Mouse (Mus musculus): ENCODE data around the gene Thbs2.
A peak's percentile ranks its signal among the peaks of the same experiment; 100 is the strongest.

The Thbs2 gene

GRCm38 (mm10) chr17:14693994-14694374 lies at the start of gene Thbs2:
Gene Thbs2, minus strand, starts transcription at chr17:14694235.
- peak; percentile 75 to 77 for DNase-seq (ENCODE audit: low spot score in 2 of 2)

DNA sequence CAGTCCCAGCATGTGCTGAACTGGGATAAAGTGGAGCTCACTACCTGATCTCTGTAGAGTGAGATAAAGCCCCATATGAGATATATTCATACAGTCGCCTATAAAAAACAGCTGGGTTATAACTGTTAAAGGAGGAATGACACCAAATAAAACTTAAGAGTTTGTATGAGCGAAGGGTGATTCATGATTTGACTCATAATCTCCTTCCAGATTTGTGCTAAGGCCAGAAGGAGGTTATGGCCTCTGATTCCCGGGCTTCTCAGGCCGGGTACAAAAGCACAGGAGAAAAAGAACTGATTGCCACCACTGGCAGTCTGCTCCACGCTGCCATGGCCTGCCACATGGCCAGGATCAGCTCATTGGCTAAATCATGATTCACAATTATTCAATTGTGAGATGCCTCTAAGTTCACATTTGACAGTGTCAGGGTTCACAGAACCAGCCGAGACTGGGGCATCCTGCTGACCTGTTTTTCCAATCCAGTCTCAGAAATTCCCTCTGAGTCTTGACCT lies 41.5 kb upstream of the Thbs2 start:
- no peak for DNase-seq (ENCODE audit: low spot score in 2 of 2)

DNA sequence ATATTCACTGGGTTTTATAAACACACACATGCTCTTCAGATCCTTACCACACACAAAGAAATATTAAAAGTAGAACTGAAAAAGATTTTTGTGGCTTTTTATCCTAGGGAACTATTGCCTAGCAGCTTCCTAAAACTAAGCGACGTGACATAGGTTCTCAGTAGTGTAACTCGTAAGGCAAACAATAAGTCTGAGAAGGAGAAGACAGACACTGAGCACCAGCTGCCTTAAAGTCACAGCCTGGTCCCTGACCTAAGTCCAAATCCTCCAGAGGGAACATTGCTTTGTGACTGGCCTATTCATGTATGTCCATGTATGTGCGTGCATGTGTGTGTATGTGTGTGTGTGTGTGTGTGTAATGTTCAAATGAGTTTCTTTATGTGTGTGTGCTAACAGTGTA lies 40.3 kb upstream of the Thbs2 start:
- no peak for DNase-seq (ENCODE audit: low spot score in 2 of 2)

DNA sequence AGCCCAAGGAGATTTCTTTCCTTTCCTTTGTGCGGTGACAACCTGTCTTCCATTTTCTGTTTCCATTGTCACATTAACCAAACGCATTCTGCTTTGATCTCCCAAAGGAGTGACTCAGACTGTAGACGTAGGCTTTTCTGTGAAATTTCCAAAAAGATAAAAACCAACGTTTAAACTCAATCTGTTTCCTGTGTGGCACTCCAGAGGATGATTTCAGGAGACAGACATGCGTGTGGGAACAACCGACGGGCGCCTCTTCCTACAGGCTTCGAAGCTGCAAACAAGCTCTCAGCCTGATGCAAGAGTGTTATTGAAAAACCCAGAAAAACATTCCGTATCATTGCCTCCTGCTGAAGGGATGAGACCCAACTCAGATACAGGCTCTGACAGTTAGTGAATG lies 39.9 kb upstream of the Thbs2 start:
- DNase-seq (ENCODE audit: low spot score in 2 of 2) = no peak

DNA sequence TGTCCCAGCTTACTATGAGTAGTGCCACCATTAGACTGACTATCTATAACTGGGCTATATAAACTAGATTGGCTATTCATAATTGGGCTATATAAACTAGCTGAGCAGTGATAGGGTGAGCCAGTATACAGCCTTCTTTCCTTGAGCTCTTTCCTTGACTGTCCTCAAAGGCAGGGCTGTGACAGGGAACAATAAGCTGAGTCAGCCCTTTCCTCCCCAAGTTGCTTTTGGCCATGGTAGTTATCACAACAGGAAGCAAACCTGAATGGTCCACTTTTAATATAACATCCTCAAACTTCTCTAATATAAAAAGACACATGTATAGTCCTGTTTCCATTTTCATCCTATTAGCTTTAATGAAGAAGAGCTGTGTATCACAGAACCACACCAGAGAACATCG lies 39.0 kb upstream of the Thbs2 start:
- no peak for DNase-seq (ENCODE audit: low spot score in 2 of 2)

DNA sequence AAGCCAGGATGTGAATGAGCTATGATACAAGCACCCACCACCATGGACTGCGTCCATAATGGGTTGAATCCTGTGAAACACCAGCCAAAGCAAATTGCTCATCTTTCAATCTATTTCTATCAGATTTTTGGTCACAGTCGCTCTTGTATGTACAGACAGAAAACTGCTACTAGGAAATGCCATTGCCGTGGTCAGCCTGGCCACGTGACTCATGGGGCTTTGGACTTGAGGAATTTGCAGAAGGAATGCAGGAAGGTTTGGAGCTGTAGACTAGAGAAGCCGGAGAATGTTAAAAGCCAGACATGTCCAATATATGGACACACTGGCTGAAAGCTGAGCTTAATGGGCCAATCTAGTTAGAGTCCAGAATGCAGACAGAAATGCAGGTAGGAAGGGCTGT lies 36.6 kb upstream of the Thbs2 start:
- no peak for DNase-seq (ENCODE audit: low spot score in 2 of 2)

DNA sequence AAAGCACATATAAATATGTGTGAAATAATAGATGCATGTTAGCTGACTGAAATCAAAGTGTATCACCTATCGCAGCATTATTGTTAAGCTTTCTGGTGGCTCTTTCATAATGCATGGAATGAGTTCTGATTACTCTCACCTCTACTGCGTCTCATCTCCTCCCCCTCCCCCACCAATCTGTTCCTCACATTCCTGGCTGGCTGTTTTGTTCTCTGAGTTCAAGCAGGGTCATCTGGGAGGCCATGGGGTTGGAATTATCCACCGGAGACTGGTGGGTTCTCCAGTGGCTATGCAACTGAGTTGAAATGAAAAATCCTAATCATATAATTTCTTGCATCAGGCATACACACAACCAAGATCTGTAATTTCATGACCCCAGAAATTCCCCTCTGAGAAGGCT lies 33.4 kb upstream of the Thbs2 start:
- DNase-seq (ENCODE audit: low spot score in 2 of 2) = no peak

GRCm38 (mm10) chr17:14724786-14725185 lies 30.8 kb upstream of the Thbs2 start:
- no peak for DNase-seq (ENCODE audit: low spot score in 2 of 2)

- DNase-seq (ENCODE audit: low spot score in 2 of 2) = no peak
These were observed 27.3 kb upstream of the Thbs2 start for GRCm38 (mm10) chr17:14721325-14721724.

DNA sequence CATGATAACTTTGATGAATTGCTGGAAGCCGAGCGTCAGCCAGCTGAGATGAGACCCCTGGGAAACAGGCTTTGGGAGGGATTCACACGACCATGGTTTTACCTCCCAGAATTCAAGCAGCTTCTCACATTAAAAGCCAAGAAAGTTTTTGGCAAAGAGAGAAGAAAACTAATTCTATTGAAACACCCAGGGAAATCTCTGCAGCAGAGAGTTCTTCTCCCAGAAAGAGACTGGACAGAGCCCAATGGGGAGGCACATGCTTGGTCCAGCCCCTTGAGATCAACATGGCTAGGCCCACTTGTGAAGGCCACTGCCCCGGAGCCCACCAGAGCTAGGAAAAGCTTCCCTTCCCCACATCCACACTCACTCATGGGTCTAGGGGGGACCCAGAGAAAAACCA lies 26.9 kb upstream of the Thbs2 start:
- DNase-seq (ENCODE audit: low spot score in 2 of 2) = no peak

DNA sequence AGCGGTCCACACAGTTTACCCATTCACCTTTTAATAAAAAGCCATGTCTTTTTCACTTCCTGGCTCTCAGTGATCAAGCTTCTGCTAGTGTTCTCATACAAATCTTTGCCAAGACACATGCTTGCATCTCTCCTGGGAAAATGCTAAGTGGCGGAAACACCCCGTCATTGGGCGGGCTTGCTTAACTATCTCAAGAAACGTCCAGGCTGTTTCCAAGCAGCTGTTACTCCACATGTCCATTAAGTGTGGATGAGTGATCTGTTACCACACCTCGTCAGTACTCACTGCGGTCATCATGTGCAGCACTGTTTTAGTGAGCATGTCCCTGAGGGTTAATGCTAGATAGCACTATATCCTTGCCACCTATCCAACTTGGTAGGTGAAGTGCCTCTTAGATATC lies 26.2 kb upstream of the Thbs2 start:
- DNase-seq (ENCODE audit: low spot score in 2 of 2) = no peak

DNA sequence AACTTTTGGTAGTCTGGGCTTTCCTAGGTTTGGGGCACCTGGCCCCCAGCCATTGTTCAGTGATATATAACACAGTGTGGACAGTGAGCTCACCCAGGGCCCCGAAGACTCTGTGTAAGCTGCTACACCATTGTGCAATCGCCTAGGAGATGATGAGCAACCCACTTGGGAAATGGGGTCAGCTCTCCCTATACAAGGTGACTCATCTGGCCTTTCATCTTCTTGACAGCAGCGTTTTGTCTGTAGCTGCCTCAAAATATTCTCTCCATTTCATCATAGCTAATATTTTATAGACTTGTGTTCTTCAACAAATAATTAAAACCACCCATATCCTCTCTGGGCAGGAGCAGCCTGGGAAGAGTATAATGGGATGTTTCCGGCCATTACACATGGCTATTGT lies 24.8 kb upstream of the Thbs2 start:
- no peak for DNase-seq (ENCODE audit: low spot score in 2 of 2)

DNA sequence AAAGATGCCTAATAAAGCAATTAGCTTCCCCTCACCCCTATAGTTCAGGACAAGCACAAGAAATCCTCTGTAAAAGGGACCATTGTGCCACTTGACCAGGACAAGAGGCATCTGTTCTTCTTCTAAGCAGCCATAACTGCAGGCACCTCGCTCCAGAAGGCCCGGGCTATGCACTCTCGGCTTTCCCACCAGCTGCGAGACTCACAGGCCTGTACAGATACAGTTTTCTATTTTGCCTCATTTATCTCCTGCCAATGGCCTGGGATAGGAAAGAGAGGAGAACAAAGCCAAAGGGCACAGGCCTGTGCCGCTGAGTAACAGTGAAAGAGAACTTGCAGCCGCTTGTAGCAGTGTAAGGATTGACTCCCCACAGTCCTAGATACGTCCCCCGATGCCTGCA lies 20.7 kb upstream of the Thbs2 start:
- DNase-seq (ENCODE audit: low spot score in 2 of 2) = no peak

GRCm38 (mm10) chr17:14714374-14714773 lies 20.3 kb upstream of the Thbs2 start:
- DNase-seq (ENCODE audit: low spot score in 2 of 2) = no peak

DNA sequence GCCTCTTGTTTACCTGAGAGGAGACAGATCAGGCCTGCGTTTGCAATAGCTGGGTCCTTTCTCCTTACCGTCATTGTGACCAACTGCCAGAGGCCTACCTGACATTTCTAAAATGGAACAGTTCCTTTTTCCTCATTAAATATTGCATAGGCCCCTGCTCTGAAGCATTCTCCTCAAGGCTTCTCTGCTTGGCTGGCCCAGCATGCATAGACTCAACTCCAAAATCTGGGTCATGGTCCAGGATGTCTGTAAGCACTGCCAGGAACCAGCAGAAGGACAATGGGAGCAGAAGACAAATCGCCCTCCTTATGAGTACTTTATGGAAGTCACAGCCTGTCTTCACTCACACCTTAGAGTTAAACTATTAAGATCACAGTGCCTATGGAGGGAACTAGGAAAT lies 17.7 kb upstream of the Thbs2 start:
- no peak for DNase-seq (ENCODE audit: low spot score in 2 of 2)

- DNase-seq (ENCODE audit: low spot score in 2 of 2) = no peak
These were observed 17.0 kb upstream of the Thbs2 start for GRCm38 (mm10) chr17:14711032-14711431.

- DNase-seq (ENCODE audit: low spot score in 2 of 2) = no peak
These were observed 12.0 kb upstream of the Thbs2 start for GRCm38 (mm10) chr17:14706066-14706465.

DNA sequence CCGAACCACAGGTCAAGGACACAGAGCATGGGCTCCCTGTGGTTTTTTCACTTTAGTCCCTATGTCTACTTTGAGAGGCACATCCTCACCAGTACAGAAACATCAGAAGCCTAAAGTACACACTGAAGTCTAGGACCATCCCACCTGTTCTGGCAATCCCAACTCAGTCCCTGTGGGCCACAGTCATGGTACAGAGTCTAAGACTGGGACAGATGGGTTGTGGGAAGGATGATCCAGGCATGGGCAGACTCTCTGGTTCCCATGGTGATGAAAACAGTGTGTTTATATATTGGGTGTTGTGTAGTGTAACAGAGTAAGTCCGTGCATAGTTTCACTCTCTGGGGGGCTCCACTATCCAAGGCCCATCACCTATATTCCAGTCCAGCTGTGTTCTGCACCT lies 11.4 kb upstream of the Thbs2 start:
- DNase-seq (ENCODE audit: low spot score in 2 of 2) = no peak

DNA sequence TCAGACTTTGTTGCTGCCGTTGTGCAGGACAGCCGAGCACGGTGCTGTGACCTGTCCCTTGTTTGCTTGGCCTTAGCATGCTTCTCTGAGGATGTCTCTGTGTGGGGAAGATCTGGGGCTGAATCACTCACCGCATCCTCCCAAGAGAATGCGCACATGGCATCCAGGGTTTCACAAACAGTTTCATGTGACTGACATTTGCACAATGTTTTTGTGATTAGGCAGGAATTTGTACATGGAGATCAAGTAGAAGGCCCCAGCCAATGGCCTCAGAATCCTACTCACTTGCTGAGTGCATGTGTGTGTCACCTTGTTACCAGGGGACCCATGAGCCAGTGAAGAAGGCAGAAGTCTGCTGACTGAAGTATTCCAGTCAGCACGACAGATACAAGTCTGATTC lies 9.7 kb upstream of the Thbs2 start:
- DNase-seq (ENCODE audit: low spot score in 2 of 2) = no peak

DNA sequence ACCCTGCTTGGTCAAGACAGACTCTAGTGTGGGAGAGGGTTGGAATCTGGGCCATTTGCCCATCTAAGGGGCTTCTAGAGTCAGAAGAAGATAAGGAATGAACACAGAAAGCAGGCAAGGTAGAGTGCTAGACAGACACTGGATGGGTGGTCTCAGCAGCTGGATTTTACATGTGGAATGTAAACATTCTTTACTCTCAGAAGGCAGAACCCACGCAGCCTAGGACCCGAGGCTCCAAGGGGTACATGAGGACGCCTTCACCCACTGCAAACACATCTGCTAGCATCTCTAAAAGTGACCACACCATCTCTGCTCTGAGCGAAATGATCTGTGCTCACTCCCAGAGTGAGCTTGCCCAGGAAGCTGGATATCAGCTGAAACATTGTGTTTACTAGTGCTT lies 9.2 kb upstream of the Thbs2 start:
- DNase-seq (ENCODE audit: low spot score in 2 of 2) = no peak

GRCm38 (mm10) chr17:14702701-14703100 lies 8.7 kb upstream of the Thbs2 start:
- DNase-seq (ENCODE audit: low spot score in 2 of 2) = no peak

DNA sequence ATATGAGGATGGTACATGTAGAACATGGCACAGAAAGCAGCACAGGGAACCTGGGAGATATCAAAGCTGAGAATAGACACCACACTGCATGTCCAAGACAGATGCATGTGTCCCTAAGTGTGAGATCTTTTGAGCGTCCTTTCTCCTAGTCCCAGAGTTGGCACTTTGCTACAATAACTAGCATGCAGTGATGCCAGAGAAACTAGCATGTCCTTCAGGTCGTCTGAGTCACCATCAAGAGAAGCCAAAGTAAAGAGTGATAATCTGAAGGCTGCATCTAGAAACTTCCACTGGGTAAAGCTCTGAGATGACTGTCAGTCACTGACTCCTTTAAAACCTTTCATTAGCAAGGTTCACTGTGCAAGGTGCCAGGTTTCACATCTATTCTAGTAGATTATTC lies 7.9 kb upstream of the Thbs2 start:
- DNase-seq (ENCODE audit: low spot score in 2 of 2) = no peak

DNA sequence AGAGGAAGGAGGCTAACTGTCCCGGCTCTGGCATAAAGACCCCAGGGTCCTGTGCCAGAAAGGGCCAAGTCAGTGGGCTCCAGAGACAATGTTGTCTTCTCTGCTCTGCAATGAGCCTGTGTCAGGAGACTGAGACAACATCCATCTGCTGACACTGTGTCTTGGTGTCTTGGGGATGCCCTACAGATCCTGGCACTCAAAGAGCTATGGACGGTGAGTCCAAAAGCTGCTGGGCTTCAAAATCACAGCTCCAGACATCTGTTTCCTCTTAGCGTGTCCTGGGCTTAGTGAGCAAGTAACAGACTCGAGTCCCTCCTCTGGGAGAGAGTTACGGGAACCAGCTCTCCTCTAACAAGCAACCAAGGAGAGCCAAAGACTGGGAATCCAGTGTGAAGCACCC lies 6.2 kb upstream of the Thbs2 start:
- DNase-seq (ENCODE audit: low spot score in 2 of 2) = no peak

GRCm38 (mm10) chr17:14698188-14698587 lies 4.2 kb upstream of the Thbs2 start:
- no peak for DNase-seq (ENCODE audit: low spot score in 2 of 2)

- no peak for DNase-seq (ENCODE audit: low spot score in 2 of 2)
These were observed 3.1 kb upstream of the Thbs2 start for GRCm38 (mm10) chr17:14697096-14697495.
